Comparison of ENCODE assay signal across 8 mouse cellular contexts in the genomic region with DNA sequence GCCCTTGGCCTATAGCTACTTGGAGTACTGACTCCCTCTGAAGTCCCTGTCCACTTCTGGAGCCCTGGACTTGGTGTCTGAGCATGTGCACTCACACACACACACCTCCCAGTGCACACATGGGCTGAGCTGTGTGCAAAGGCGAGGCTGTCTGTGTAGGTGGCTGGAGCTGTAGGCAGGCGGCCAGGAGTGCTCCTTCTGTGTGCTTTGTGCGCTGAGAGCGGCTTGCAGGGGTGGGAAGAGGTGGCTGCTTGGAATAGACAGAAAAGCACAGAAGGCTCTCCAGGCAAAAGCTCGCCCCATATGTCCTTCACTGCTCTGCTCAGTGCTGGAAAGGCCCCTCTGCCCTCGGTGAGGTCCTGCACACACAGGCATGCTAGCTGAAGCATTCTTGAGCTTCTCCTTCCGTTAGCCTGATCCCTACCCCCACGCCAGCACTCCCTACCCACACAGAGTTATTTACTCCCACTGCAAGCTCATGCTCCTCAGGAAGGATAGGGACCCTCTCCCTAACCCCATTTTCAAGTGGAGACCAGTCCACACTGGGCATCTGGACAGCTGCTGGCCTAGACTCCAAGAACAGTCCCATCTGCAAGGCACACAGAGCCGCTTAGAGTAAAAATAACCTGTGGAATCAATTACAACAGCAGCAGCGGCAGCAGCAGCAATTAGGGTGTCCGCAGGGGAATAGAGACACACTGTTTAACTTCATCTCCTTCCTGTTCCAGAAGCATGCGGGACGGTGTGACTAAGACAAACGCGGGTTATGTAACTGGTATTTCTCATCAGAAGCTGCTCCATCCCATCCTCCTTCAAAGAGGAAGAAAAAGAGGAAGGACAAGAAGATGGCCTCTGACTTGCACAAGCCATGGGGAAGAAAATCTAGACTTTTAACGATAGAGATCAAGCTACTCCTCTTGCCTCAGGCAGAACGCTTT. TPM values are rescaled to one million over a fixed set of nuclear protein-coding genes. Genes with fewer than 3 reads are reported as not detected.
DNase-seq lines count a peak whose midpoint lies in the region; ATAC-seq lines count a peak whose summit lies in the region.

No protein-coding gene starts in this region.

- H3K27me3 ChIP-seq in hindbrain, embryonic 11.5 days (ENCODE audit: control insufficient read depth, insufficient read depth, low read length) = no peaks in the 10 kb centered on the region
- H3K27me3 ChIP-seq in hindbrain, embryonic 12.5 days = peaks cover 4% of the 10 kb centered on the region; the same call in 1 of the 2 replicates

- H3K27ac ChIP-seq in hindbrain, embryonic 11.5 days (ENCODE audit: low read depth, low read length) = no peak overlapping the region
- H3K27ac ChIP-seq in hindbrain, embryonic 12.5 days = no peak overlapping the region

- no peaks in the 10 kb centered on the region for H3K36me3 ChIP-seq in hindbrain, embryonic 11.5 days (ENCODE audit: control insufficient read depth, insufficient read depth, low read length)
- H3K36me3 ChIP-seq in hindbrain, embryonic 12.5 days = no peaks in the 10 kb centered on the region

- ATAC-seq in hindbrain, embryonic 11.5 days (ENCODE audit: low FRiP score) = no peak
- ATAC-seq in hindbrain, embryonic 12.5 days (ENCODE audit: low FRiP score) = no peak
- ATAC-seq in megakaryocyte progenitor cell, adult 5-6 weeks (replicated peaks; ENCODE audit: poor library complexity) = peak; percentile 83
- ATAC-seq in cerebellum, adult (ENCODE audit: insufficient number of reproducible peaks, low FRiP score, low TSS enrichment) = no peak
- ATAC-seq in megakaryocyte-erythroid progenitor cell, adult 5-6 weeks (replicated peaks; ENCODE audit: low FRiP score, low TSS enrichment, poor library complexity, severe bottlenecking) = no peak

- H3K4me2 ChIP-seq in hindbrain, embryonic 11.5 days (replicated peaks; ENCODE audit: low read depth, low read length) = no peak overlapping the region
- no peak overlapping the region for H3K4me2 ChIP-seq in hindbrain, embryonic 12.5 days (replicated peaks)

- H3K4me3 ChIP-seq in hindbrain, embryonic 11.5 days (ENCODE audit: low read depth, low read length) = no peak overlapping the region
- H3K4me3 ChIP-seq in hindbrain, embryonic 12.5 days = no peak overlapping the region

- H3K9me3 ChIP-seq in hindbrain, embryonic 11.5 days (ENCODE audit: control insufficient read depth, low read length) = no peaks in the 10 kb centered on the region
- no peaks in the 10 kb centered on the region for H3K9me3 ChIP-seq in hindbrain, embryonic 12.5 days (replicated peaks)

- 54% methylated on average over 17 of the region's 17 CpGs for WGBS in hindbrain, embryonic 11.5 days
- 53% methylated on average over 17 of the region's 17 CpGs for WGBS in hindbrain, embryonic 12.5 days

- peak; percentile 36 for DNase-seq in hindbrain, embryonic 11.5 days (ENCODE audit: low spot score)
- DNase-seq in forelimb bud, embryonic 11.5 days (ENCODE audit: low read depth, low spot score) = peak; percentile 46
- peak; percentile 45 for DNase-seq in heart, postnatal 4 days
- peak; percentile 88 to 91 for DNase-seq in left cerebral cortex, postnatal 36 days (ENCODE audit: low spot score in 2 of 2)

- no peak overlapping the region for H3K9ac ChIP-seq in hindbrain, embryonic 11.5 days (ENCODE audit: low read depth, low read length)
- H3K9ac ChIP-seq in hindbrain, embryonic 12.5 days = no peak overlapping the region

- peaks cover 5% of the 10 kb centered on the region for H3K4me1 ChIP-seq in hindbrain, embryonic 11.5 days (replicated peaks; ENCODE audit: control insufficient read depth, insufficient read depth, low read length)
- H3K4me1 ChIP-seq in hindbrain, embryonic 12.5 days = peaks cover 22% of the 10 kb centered on the region

- intact Hi-C loops in left cerebral cortex, postnatal 36 days (cut with DNase I) = loop anchor here (5.0 kb wide), 1 partner anchor 38 kb away; no protein-coding TSS in a partner anchor

RNA-seq across cellular contexts. Expression of a gene that starts 22.4 kb away (rescaled TPM):
- 13.9 and 16.0 TPM in 2 replicates for polyA plus RNA-seq in hindbrain, embryonic 11.5 days (2014; fragmentation: Nextera tagmentation; extraction: Ambion mirVana)
- polyA plus RNA-seq in hindbrain, embryonic 12.5 days (2016; fragmentation: Nextera tagmentation; extraction: Ambion mirVana) = 24.1 and 25.4 TPM in 2 replicates
- total RNA-seq in heart, postnatal 4 days (2021) = 10 to 100 TPM; 20.7 to 20.9 TPM
- total RNA-seq in left cerebral cortex, postnatal 36 days (2021) = 10 to 100 TPM; 45.2 to 71.2 TPM
- 12.6 and 14.4 TPM in 2 replicates for total RNA-seq in megakaryocyte progenitor cell, adult 5-6 weeks (2015)
- total RNA-seq in megakaryocyte progenitor cell, adult 5-6 weeks (2017) = 16.7 and 16.8 TPM in 2 replicates
- 14.1 and 19.7 TPM in 2 replicates for total RNA-seq in megakaryocyte-erythroid progenitor cell, adult 5-6 weeks (2014; fragmentation: Nextera tagmentation)
- total RNA-seq in megakaryocyte-erythroid progenitor cell, adult 5-6 weeks (2017) = 11.9 and 15.9 TPM in 2 replicates

Comparison
In these comparisons a context has a peak if more than half of its experiments do, and no peak if none do; other contexts are left out.
1. DNase-seq: peak in every context shown above with its lines; median percentile 90 in left cerebral cortex, postnatal 36 days; 46 in forelimb bud, embryonic 11.5 days; 45 in heart, postnatal 4 days; 36 in hindbrain, embryonic 11.5 days.